Mouse (Mus musculus) G1E (cell line): ENCODE data around the gene Nup160. TPM values are rescaled to one million over a fixed set of nuclear protein-coding genes. Genes with fewer than 3 reads are reported as not detected.

Source experiments
- ATAC-seq: 2 replicates; pipeline ENCODE4 v1.8.0; 2016; ENCODE audit warnings: mild to moderate bottlenecking; ENCODE audit not compliant: insufficient number of reproducible peaks, poor library complexity, low FRiP score, severe bottlenecking; ENCODE audit errors: extremely low read depth
- DNase-seq: peaks from one replicate; pipeline ENCODE4 v3.0.0; 2012; ENCODE audit warnings: low spot score
- H3K27me3 ChIP-seq: 2 replicates; pipeline ENCODE4 v1.6.1; 2012; ENCODE audit warnings: mild to moderate bottlenecking, low read length, inconsistent platforms; ENCODE audit not compliant: insufficient read depth
- H3K36me3 ChIP-seq: replicated peaks from 2 replicates; pipeline ENCODE3; 2012; ENCODE audit warnings: mild to moderate bottlenecking, inconsistent platforms
- H3K4me1 ChIP-seq: 2 replicates; pipeline ENCODE4 v1.6.1; 2012; ENCODE audit warnings: low read depth, low read length, inconsistent platforms, mixed read lengths; ENCODE audit not compliant: insufficient read depth
- H3K4me3 ChIP-seq: 2 replicates; pipeline ENCODE4 v1.5.1; 2012; ENCODE audit warnings: low read depth, mild to moderate bottlenecking, inconsistent platforms, low read length, moderate library complexity, mixed read lengths
- H3K9me3 ChIP-seq: replicated peaks from 2 replicates; pipeline ENCODE4 v1.6.1; 2012; ENCODE audit warnings: inconsistent platforms
- CTCF ChIP-seq: IDR thresholded peaks from 2 replicates; pipeline ENCODE4 v1.5.1; 2012; ENCODE audit warnings: low read depth, low read length, inconsistent platforms, mixed read lengths
- GATA1 ChIP-seq: IDR thresholded peaks from 2 replicates; pipeline ENCODE4 v1.6.1; 2012; ENCODE audit warnings: borderline replicate concordance, low read length, inconsistent platforms, mixed read lengths
- GATA2 ChIP-seq: IDR thresholded peaks from 2 replicates; pipeline ENCODE4 v1.6.1; 2012; ENCODE audit warnings: low read depth, low read length, inconsistent platforms, borderline replicate concordance
- POLR2AphosphoS5 ChIP-seq: IDR thresholded peaks from 2 replicates; pipeline ENCODE4 v1.6.1; 2012; ENCODE audit warnings: low read depth, low read length, inconsistent platforms; ENCODE audit not compliant: insufficient replicate concordance
- TAL1 ChIP-seq: conservative IDR thresholded peaks from 2 replicates; pipeline ENCODE4 v1.6.1; 2012; ENCODE audit warnings: low read depth, low read length, inconsistent platforms, mixed read lengths
- polyA plus RNA-seq: library from polyadenylated mRNA; stranded (reverse); fragments of >175 nt; gene quantifications from 2 replicates; pipeline ENCODE4 v1.2.3, GENCODE M21; 2012
- total RNA-seq, 2 experiments: library from RNA; stranded (forward) in 1 of 2; stranded (reverse) in 1 of 2; fragments of 200-1000 nt in 1 of 2; fragments of >200 nt in 1 of 2; fragmentation: Nextera tagmentation in 1 of 2; gene quantifications; 2 replicates each; pipeline ENCODE4 v1.2.3; 2014 to 2017

Nup160 gene
- total and polyA plus RNA-seq, 3 experiments: 9.1 to 157 (median 69.2) TPM

DNA sequence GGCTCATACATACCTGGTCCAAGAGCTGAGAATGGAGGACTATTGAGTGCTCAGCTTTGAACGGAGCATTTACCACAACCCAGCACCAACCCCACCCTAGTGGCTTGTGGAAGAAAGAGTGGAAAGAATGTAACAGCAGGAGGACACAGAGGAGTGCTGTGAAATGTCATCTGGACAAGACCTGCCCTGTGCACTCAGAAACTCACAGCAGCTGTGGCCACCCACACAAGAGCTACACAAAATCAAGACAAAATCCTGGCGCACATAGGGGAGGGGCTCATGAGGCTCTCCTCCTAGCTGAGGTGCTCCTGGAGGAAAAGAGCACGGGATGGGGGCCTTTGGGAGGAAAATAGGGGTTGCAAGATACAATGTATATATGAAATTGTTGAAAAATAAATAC is 17.4 kb upstream of the Nup160 start:
- TF ChIP-seq TAL1: no peak
- TF ChIP-seq GATA1: no peak
- no peak for TF ChIP-seq POLR2AphosphoS5
- TF ChIP-seq CTCF: no peak
- no peak for TF ChIP-seq GATA2
- DNase-seq (no peak), ATAC-seq (no peak)
- Histone ChIP-seq H3K4me3 (no peak overlapping the region), H3K27me3 (0 out of 2 replicates have a peak, but pooled peaks cover 10% of the 10 kb centered on the region), H3K4me1 (peaks cover 20% of the 10 kb centered on the region), H3K36me3 (no peaks in the 10 kb centered on the region), H3K9me3 (no peaks in the 10 kb centered on the region)

DNA sequence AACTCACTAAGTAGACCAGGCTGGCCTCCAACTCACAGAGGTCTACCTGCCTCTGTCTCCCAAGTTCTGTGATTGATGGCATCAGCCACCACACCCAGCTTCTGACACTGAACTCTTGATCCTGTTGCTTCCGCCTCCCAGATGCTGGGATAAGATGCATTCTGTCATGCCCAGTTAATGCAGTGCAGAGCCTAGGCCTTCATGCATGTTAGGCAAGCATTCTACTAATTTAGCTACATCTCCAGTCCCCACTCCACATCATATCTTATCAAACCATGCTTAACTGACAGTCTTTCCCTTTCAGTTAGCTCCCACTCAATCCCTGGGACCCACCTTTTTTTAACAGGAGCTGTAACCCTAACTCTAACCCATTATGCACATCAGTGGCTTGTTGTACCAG is 16.1 kb upstream of the Nup160 start:
- ATAC-seq: no peak
- 0 out of 2 replicates have a peak, but pooled peaks cover 5% of the 10 kb centered on the region for H3K27me3 ChIP-seq
- no peak overlapping the region for H3K4me3 ChIP-seq

DNA sequence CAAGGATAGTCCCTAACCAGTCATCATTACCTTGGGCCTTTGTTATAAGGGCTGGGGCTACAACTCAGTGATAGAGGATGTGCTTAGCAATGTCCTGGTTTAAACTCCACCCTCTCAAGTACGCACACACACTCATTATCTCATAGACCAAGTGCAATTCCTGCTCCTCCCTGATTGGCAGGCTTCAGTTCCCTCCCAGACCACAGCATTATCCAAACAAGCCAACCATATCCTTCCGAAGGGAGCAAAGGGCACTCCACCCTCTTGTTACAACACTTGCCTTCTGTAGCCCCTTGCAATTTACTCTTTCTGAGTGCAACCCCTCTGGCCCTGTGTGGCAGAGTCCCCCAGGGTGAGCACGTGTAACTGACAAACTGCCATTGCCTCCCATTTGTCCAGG is 15.6 kb upstream of the Nup160 start:
- Histone ChIP-seq H3K9me3 (no peaks in the 10 kb centered on the region), H3K4me1 (peaks cover 20% of the 10 kb centered on the region), H3K36me3 (no peaks in the 10 kb centered on the region), H3K4me3 (no peak overlapping the region), H3K27me3 (0 out of 2 replicates have a peak, but pooled peaks cover under 1% of the 10 kb centered on the region)
- no peak for TF ChIP-seq TAL1
- no peak for TF ChIP-seq POLR2AphosphoS5
- TF ChIP-seq GATA1: no peak
- TF ChIP-seq GATA2: no peak
- TF ChIP-seq CTCF: no peak
- peak; percentile 79 for ATAC-seq
- DNase-seq: peak; percentile 51

More for the DNA sequence above, 16.1 kb upstream of the Nup160 start:
- Histone ChIP-seq H3K36me3 (no peaks in the 10 kb centered on the region), H3K4me1 (peaks cover 20% of the 10 kb centered on the region), H3K9me3 (no peaks in the 10 kb centered on the region)
- DNase-seq: no peak
- TF ChIP-seq POLR2AphosphoS5 (no peak), GATA2 (no peak), GATA1 (no peak), CTCF (no peak), TAL1 (no peak)

DNA sequence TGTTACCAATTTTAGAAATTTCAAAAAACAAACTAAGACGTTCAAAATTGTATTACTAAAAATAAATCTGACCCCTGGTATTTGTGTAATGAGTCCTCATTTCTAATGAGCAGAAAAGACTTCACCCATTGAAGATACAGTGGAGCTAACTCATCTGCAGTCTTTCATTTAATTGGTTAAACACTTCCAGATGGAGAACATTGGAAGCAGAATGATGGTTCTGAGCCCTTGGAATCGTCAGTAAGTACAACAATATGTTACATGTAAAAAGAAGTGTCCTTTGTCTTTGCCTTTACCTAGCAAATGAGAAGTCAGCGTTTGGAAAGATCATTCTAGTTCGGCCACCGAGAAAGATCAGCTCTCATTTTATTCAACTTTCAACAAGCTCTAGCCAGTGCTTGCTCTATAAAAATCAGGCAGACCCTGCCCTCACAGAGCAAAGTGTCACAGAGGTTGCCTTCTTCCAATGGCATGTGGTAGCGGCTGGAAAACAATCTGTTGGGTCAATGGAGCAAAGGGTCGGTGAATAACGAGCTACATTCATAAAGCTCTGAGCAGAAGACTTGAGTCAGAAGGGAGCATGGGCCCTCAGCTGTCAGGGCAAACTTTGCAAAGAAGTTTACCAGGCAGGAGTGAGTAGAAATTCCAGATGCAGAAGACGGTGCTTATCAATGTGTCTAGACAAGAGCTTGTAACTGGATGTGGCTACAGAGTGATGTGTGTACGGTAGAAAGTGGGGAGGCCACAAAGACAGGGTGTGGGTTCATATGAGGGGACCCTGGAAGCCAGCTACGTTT is 10.2 kb upstream of the Nup160 start:
- Histone ChIP-seq H3K27me3 (no peaks in the 10 kb centered on the region), H3K4me1 (peaks cover 23% of the 10 kb centered on the region), H3K36me3 (no peaks in the 10 kb centered on the region), H3K9me3 (peaks cover 2% of the 10 kb centered on the region; the same call in 1 of the 2 replicates), H3K4me3 (no peak overlapping the region)
- no peak for TF ChIP-seq GATA1
- TF ChIP-seq POLR2AphosphoS5: no peak
- TF ChIP-seq TAL1: no peak
- TF ChIP-seq GATA2: no peak
- TF ChIP-seq CTCF: no peak
- DNase-seq (no peak), ATAC-seq (no peak)

DNA sequence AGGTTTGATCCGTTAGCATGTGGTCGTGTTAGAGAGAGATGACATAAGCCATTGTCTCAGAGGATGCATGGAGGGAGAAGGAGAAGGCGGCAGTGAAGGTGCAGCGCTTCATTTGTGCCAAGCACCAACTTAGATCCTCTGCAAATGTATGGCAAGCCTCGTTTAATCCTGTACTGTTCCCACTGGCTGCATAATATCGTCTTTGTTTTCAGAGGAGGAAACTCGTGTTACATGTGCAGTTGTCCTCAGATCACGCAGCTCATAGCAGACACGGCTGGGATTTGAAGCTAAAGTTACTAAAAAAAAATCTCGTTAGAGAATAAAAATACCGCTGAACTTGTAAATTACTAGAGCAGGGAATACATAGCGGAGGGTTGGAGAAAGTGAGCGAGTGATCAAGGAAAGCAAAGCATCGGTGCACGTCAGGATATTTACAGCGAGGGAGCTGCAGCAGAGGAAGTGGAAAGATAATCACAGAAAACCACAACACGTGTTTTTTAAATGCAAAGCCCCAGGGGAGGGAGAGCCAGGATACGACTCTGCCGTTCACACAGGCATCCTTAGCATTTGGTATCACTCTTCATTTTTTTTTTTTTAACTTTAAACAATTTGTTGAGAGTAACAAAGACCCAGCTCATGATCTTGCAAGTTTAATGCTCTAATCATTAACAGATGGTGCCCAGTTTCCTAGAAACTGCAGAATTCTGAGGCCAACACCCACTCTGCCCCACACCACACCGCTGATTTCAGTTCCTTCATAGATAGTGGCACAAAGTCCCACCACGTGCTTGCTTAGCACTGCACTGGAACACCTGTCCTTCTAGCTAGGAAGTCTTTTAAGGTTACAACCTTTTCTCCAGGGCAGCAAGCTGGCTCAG is 9.4 kb upstream of the Nup160 start:
- no peaks in the 10 kb centered on the region for H3K27me3 ChIP-seq
- peaks cover 2% of the 10 kb centered on the region; the same call in 1 of the 2 replicates for H3K9me3 ChIP-seq
- H3K4me1 ChIP-seq: peaks cover 19% of the 10 kb centered on the region
- ATAC-seq (peak; percentile 69), DNase-seq (peak; percentile 26)
- no peak overlapping the region; the same call in 1 of the 2 replicates for H3K4me3 ChIP-seq
- no peak for TF ChIP-seq TAL1
- TF ChIP-seq CTCF: no peak
- no peak for TF ChIP-seq GATA1
- no peak for TF ChIP-seq POLR2AphosphoS5
- TF ChIP-seq GATA2: no peak
- H3K36me3 ChIP-seq: no peaks in the 10 kb centered on the region

DNA sequence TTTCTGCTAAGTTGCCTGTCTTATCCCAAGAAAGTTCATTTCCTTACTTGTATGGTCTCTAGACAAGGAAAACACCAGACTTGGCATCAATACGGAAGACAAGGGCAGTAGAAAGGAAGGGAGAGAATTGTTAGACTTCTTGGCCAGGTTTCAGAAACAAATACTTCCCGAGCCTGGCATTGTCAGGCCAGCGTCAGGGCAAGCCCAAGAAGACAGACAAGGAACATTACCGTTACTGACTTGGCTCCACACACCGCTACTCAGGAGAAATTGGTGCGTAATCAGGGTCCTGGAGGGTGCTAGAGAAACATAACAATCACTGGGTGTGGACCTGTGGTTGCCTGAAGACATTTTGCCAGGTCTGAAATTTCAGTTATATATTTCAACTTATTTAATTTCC is 6.7 kb upstream of the Nup160 start:
- Histone ChIP-seq H3K36me3 (no peaks in the 10 kb centered on the region), H3K9me3 (peaks cover 2% of the 10 kb centered on the region; the same call in 1 of the 2 replicates), H3K4me3 (no peak overlapping the region), H3K4me1 (peaks cover 19% of the 10 kb centered on the region), H3K27me3 (no peaks in the 10 kb centered on the region)
- DNase-seq (no peak), ATAC-seq (no peak)
- TF ChIP-seq GATA1: no peak
- TF ChIP-seq TAL1: no peak
